Mouse (Mus musculus): ENCODE measurements at regions not wholly inside any gene's neighbourhood (a gene's known extent, or its start where the extent isn't known, plus 50 kb on each side); places are given as distances from the start of the nearest gene placed in this dataset.

- DNase-seq = peak; percentile 98
These were observed 79.0 kb upstream of the Ipo5 start for GRCm38 (mm10) chr14:120831847-120832613.

GRCm38 (mm10) chr14:120834821-120835220, 76.2 kb upstream of the Ipo5 start:
- peak; percentile 78 for DNase-seq

GRCm38 (mm10) chr14:120835758-120836157, 75.3 kb upstream of the Ipo5 start:
- DNase-seq = no peak

GRCm38 (mm10) chr14:120836535-120837316, 74.3 kb upstream of the Ipo5 start:
- peak; percentile 82 for DNase-seq

- DNase-seq = peak; percentile 64
These were observed 70.1 kb upstream of the Ipo5 start for GRCm38 (mm10) chr14:120840900-120841299.

- peak; percentile 95 for DNase-seq
These were observed 69.7 kb upstream of the Ipo5 start for GRCm38 (mm10) chr14:120841311-120841710.

GRCm38 (mm10) chr14:120845172-120845571, 65.9 kb upstream of the Ipo5 start:
- DNase-seq = no peak

- peak; percentile 93 for DNase-seq
These were observed 64.8 kb upstream of the Ipo5 start for GRCm38 (mm10) chr14:120846073-120846850.

GRCm38 (mm10) chr14:120847006-120847405, 64.0 kb upstream of the Ipo5 start:
- DNase-seq = peak; percentile 96

GRCm38 (mm10) chr14:120848083-120848951, 62.7 kb upstream of the Ipo5 start:
- no peak for DNase-seq

- DNase-seq = no peak
These were observed 61.9 kb upstream of the Ipo5 start for GRCm38 (mm10) chr14:120849159-120849558.

- no peak for DNase-seq
These were observed 57.4 kb upstream of the Ipo5 start for GRCm38 (mm10) chr14:120853643-120854042.

GRCm38 (mm10) chr14:120854559-120854958, 56.5 kb upstream of the Ipo5 start:
- no peak for DNase-seq

- no peak for DNase-seq
These were observed 55.8 kb upstream of the Ipo5 start for GRCm38 (mm10) chr14:120855181-120855580.

Measured in heart, adult 11 months (tissue).